ENCODE assay signal across 8 mouse cellular contexts in the genomic region with DNA sequence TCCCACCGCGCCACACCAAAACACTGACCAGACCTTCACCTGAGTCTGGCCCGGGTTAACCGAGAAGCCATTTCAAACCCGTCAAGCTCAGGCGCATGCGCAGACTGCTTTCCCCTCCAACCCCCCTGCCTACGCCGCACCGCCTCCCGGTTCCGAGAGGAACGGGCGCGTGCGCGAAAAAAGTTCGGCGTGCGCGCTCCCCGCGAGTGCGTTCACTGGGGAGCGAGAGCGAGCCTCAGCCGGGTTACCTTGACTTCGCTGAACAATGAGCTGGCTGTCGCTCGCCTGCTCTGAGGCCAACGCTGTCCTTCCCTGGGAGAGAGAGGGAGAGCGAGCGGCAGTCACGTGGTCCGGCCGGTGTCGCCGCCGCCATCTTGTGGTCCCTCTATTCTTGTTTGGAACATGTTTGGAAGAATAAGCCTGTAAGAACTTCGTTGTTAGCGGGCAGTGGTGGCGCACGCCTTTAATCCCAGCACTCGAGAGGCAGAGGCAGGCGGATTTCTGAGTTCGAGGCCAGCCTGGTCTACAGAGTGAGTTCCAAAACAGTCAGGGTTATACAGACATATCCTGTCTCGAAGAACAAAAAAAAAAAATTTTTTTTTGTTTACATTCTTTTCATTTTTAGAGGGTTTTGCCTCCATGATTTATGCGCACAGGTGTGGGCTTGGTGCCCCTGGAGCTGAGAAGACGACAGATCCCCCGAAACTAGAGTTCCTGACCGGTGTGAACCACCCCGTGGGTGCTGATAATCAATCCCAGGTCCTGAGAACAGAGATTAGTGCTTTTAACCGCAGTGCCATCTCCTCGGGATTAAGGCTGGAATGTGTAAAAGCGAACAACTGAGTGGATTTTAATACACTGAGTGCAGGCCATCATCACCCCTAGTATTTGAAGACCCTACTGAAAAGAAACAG. TPM values are rescaled to one million over a fixed set of nuclear protein-coding genes. Genes with fewer than 3 reads are reported as not detected.
DNase-seq lines count a peak whose midpoint lies in the region; ATAC-seq and TF ChIP-seq lines count a peak whose summit lies in the region.

A gene (minus strand): TSS at position 110 of the 914 bp plus-strand sequence.

- TF ChIP-seq EP300 in liver, embryonic 14.5 days (IDR thresholded peaks at IDR 0.05; ENCODE audit: low read depth): no peak
- TF ChIP-seq EP300 in stomach, postnatal 0 days (optimal IDR thresholded peaks at IDR 0.05): no peak

- H3K4me2 ChIP-seq in heart, embryonic 15.5 days: peak within 1 kb of the TSS; percentile 74
- H3K4me2 ChIP-seq in liver, embryonic 14.5 days (ENCODE audit: low read depth): peak within 1 kb of the TSS; percentile 88
- peak within 1 kb of the TSS; percentile 58 for H3K4me2 ChIP-seq in neural tube, embryonic 11.5 days (ENCODE audit: low read depth)
- H3K4me2 ChIP-seq in stomach, postnatal 0 days (replicated peaks; ENCODE audit: low read depth): peak within 1 kb of the TSS; percentile 75

- peak within 1 kb of the TSS; percentile 95 for H3K4me3 ChIP-seq in forebrain, embryonic 10.5 days
- H3K4me3 ChIP-seq in heart, embryonic 15.5 days: peak within 1 kb of the TSS; percentile 86
- H3K4me3 ChIP-seq in liver, embryonic 14.5 days (ENCODE audit: insufficient read depth in 1 of 2, low read depth in 2 of 2, low read length in 2 of 2): peak within 1 kb of the TSS; percentile 84 to 87
- H3K4me3 ChIP-seq in neural tube, embryonic 11.5 days (ENCODE audit: low read depth, low read length): peak within 1 kb of the TSS; percentile 78
- peak within 1 kb of the TSS; percentile 99 for H3K4me3 ChIP-seq in stomach, postnatal 0 days (ENCODE audit: low read depth, low read length)

- WGBS in forebrain, embryonic 10.5 days: 4% methylated on average over 55 of the region's 55 CpGs
- WGBS in heart, embryonic 15.5 days: 2% methylated on average over 55 of the region's 55 CpGs
- 2% methylated on average over 55 of the region's 55 CpGs for WGBS in liver, embryonic 14.5 days (ENCODE audit: insufficient replicate concordance)
- 3% methylated on average over 55 of the region's 55 CpGs for WGBS in neural tube, embryonic 11.5 days
- 2% methylated on average over 55 of the region's 55 CpGs for WGBS in stomach, postnatal 0 days

- H3K9me3 ChIP-seq in forebrain, embryonic 10.5 days: no peaks in the 10 kb centered on the region
- no peaks in the 10 kb centered on the region for H3K9me3 ChIP-seq in heart, embryonic 15.5 days (replicated peaks)
- no peaks in the 10 kb centered on the region for H3K9me3 ChIP-seq in liver, embryonic 14.5 days (ENCODE audit: control insufficient read depth, low read length)
- no peaks in the 10 kb centered on the region for H3K9me3 ChIP-seq in neural tube, embryonic 11.5 days (ENCODE audit: control insufficient read depth, low read length)
- no peaks in the 10 kb centered on the region for H3K9me3 ChIP-seq in stomach, postnatal 0 days (ENCODE audit: control insufficient read depth, low read length)

- TF ChIP-seq CTCF in liver, embryonic 14.5 days (IDR thresholded peaks at IDR 0.05; ENCODE audit: low read depth): peak; percentile 46; the same call in 1 of the 2 replicates
- TF ChIP-seq CTCF in stomach, postnatal 0 days (IDR thresholded peaks at IDR 0.05; ENCODE audit: low read depth): no peak; the same call in none of the 2 replicates

- peaks cover 37% of the 10 kb centered on the region for H3K36me3 ChIP-seq in forebrain, embryonic 10.5 days (replicated peaks)
- peaks cover 25% of the 10 kb centered on the region for H3K36me3 ChIP-seq in heart, embryonic 15.5 days
- H3K36me3 ChIP-seq in liver, embryonic 14.5 days (replicated peaks; ENCODE audit: control insufficient read depth, insufficient read depth, low read depth): peaks cover 23% of the 10 kb centered on the region
- H3K36me3 ChIP-seq in neural tube, embryonic 11.5 days (ENCODE audit: control insufficient read depth, insufficient read depth, low read length): peaks cover 12% of the 10 kb centered on the region
- peaks cover 7% of the 10 kb centered on the region; the same call in 1 of the 2 replicates for H3K36me3 ChIP-seq in stomach, postnatal 0 days (ENCODE audit: control insufficient read depth, insufficient read depth, low read length)

- H3K9ac ChIP-seq in heart, embryonic 15.5 days: peak within 1 kb of the TSS; percentile 92
- H3K9ac ChIP-seq in liver, embryonic 14.5 days (replicated peaks): peak within 1 kb of the TSS; percentile 93
- H3K9ac ChIP-seq in neural tube, embryonic 11.5 days (ENCODE audit: low read length): peak within 1 kb of the TSS; percentile 87
- H3K9ac ChIP-seq in stomach, postnatal 0 days (ENCODE audit: low read length): peak within 1 kb of the TSS; percentile 92

- peak; percentile 97 for ATAC-seq in heart, embryonic 15.5 days (replicated peaks; ENCODE audit: insufficient number of reproducible peaks, insufficient read depth, low FRiP score, low read depth)
- ATAC-seq in liver, embryonic 14.5 days (ENCODE audit: insufficient read depth): peak; percentile 98
- ATAC-seq in neural tube, embryonic 11.5 days (ENCODE audit: insufficient read depth, low FRiP score, low TSS enrichment): peak; percentile 96
- peak; percentile 99 for ATAC-seq in stomach, postnatal 0 days (ENCODE audit: low FRiP score, low TSS enrichment)

- H3K27me3 ChIP-seq in forebrain, embryonic 10.5 days (ENCODE audit: poor library complexity, severe bottlenecking): no peaks in the 10 kb centered on the region
- H3K27me3 ChIP-seq in heart, embryonic 15.5 days: no peaks in the 10 kb centered on the region
- H3K27me3 ChIP-seq in liver, embryonic 14.5 days (ENCODE audit: control insufficient read depth, insufficient read depth, low read length): no peaks in the 10 kb centered on the region
- H3K27me3 ChIP-seq in neural tube, embryonic 11.5 days (ENCODE audit: control insufficient read depth, insufficient read depth, low read length): no peaks in the 10 kb centered on the region
- no peaks in the 10 kb centered on the region for H3K27me3 ChIP-seq in stomach, postnatal 0 days (ENCODE audit: control insufficient read depth, insufficient read depth, low read length)

- H3K4me1 ChIP-seq in forebrain, embryonic 10.5 days: peaks cover 34% of the 10 kb centered on the region
- peaks cover 22% of the 10 kb centered on the region for H3K4me1 ChIP-seq in heart, embryonic 15.5 days (replicated peaks)
- H3K4me1 ChIP-seq in liver, embryonic 14.5 days (replicated peaks; ENCODE audit: control insufficient read depth in 2 of 2, insufficient read depth in 2 of 2, low read length in 1 of 2): peaks cover 6 to 13% of the 10 kb centered on the region in 2 experiments
- no peaks in the 10 kb centered on the region for H3K4me1 ChIP-seq in neural tube, embryonic 11.5 days (ENCODE audit: control insufficient read depth, insufficient read depth, low read length)
- H3K4me1 ChIP-seq in stomach, postnatal 0 days (replicated peaks; ENCODE audit: control insufficient read depth, insufficient read depth): no peaks in the 10 kb centered on the region

- peak; percentile 99 for DNase-seq in CD8-positive naive resting alpha-beta T cell, adult 2 months (ENCODE audit: low read depth in 2 of 2, low spot score in 2 of 2)
- peak; percentile 97 for DNase-seq in c-Kit-positive CD71-negative TER-119-negative erythroid progenitor cells, embryonic 14.5 days (ENCODE audit: low read depth)
- DNase-seq in forebrain, embryonic 10.5 days (ENCODE audit: extremely low spot score, low spot score): peak; percentile 99
- DNase-seq in kidney, postnatal 25 days: peak; percentile 99
- peak; percentile 95 for DNase-seq in liver, embryonic 14.5 days (ENCODE audit: low read depth in 3 of 3, low spot score in 3 of 3)
- DNase-seq in neural tube, embryonic 11.5 days (ENCODE audit: low spot score): peak; percentile 100
- DNase-seq in stomach, postnatal 0 days (ENCODE audit: low spot score): peak; percentile 99

- H3K27ac ChIP-seq in forebrain, embryonic 10.5 days: peak within 1 kb of the TSS; percentile 98
- peak within 1 kb of the TSS; percentile 97 for H3K27ac ChIP-seq in heart, embryonic 15.5 days
- peak within 1 kb of the TSS; percentile 96 for H3K27ac ChIP-seq in liver, embryonic 14.5 days
- H3K27ac ChIP-seq in neural tube, embryonic 11.5 days (ENCODE audit: low read depth, low read length): peak within 1 kb of the TSS; percentile 82
- H3K27ac ChIP-seq in stomach, postnatal 0 days (replicated peaks): peak within 1 kb of the TSS; percentile 94

RNA-seq across cellular contexts. Expression of the gene that starts here (rescaled TPM):
- polyA plus RNA-seq in forebrain, embryonic 10.5 days (2016; fragmentation: Nextera tagmentation; extraction: Ambion mirVana): 165 and 178 TPM in 2 replicates
- polyA plus RNA-seq in heart, embryonic 15.5 days (2015; fragmentation: Nextera tagmentation; extraction: Ambion mirVana): 75.9 and 84.1 TPM in 2 replicates
- 18.7 and 26.0 TPM in 2 replicates for polyA plus RNA-seq in liver, embryonic 14.5 days (2012; rRNA removed)
- 44.9 and 55.3 TPM in 2 replicates for polyA plus RNA-seq in liver, embryonic 14.5 days (2014; fragmentation: Nextera tagmentation; extraction: Ambion mirVana)
- polyA plus RNA-seq in neural tube, embryonic 11.5 days (2014; fragmentation: Nextera tagmentation; extraction: Ambion mirVana): 154 and 167 TPM in 2 replicates
- polyA plus RNA-seq in stomach, postnatal 0 days (2015; fragmentation: Nextera tagmentation; extraction: Ambion mirVana): 42.0 and 43.0 TPM in 2 replicates

Comparison
In these comparisons a context has a peak if more than half of its experiments do, and no peak if none do; other contexts are left out.
1. Peak in every context shown above with its lines: DNase-seq, ATAC-seq, H3K4me3 ChIP-seq and H3K27ac ChIP-seq.